Mouse (Mus musculus) MEL (cell line): Measurements from ENCODE around the gene Acad10.

ENCODE experiments used
- CHD1 ChIP-seq: IDR thresholded peaks from 2 replicates; pipeline ENCODE4 v1.6.1; 2012; ENCODE audit warnings: low read depth, mild to moderate bottlenecking, inconsistent platforms, low read length, improper control_type of control experiment
- CTCF ChIP-seq, 3 experiments: IDR thresholded peaks in 2 of 3; conservative IDR thresholded peaks in 1 of 3; 2 replicates each; pipeline ENCODE4 v1.5.1; 2011 to 2012; ENCODE audit warnings: low read length in 3 of 3, low read depth in 2 of 3, mild to moderate bottlenecking in 2 of 3, improper control_type of control experiment in 1 of 3, inconsistent platforms in 1 of 3, mixed read lengths in 1 of 3, moderate library complexity in 1 of 3; ENCODE audit not compliant: control insufficient read depth in 1 of 3, insufficient read depth in 1 of 3, poor library complexity in 1 of 3, severe bottlenecking in 1 of 3
- MAFK ChIP-seq: IDR thresholded peaks from 2 replicates; pipeline ENCODE4 v1.6.1; 2011; ENCODE audit warnings: low read depth, mild to moderate bottlenecking, low read length, improper control_type of control experiment, borderline replicate concordance
- MAX ChIP-seq: IDR thresholded peaks from 2 replicates; pipeline ENCODE4 v1.6.1; 2011; ENCODE audit warnings: low read length, improper control_type of control experiment
- MEF2A ChIP-seq: IDR thresholded peaks from 2 replicates; pipeline ENCODE4 v1.6.1; 2014; ENCODE audit warnings: low read depth, mild to moderate bottlenecking, inconsistent platforms, low read length, improper control_type of control experiment; ENCODE audit not compliant: poor library complexity, insufficient replicate concordance, severe bottlenecking; ENCODE audit errors: extremely low read depth
- MXI1 ChIP-seq: IDR thresholded peaks from 2 replicates; pipeline ENCODE4 v1.6.1; 2011; ENCODE audit warnings: mild to moderate bottlenecking, low read depth, low read length, improper control_type of control experiment
- POLR2A ChIP-seq, 2 experiments: IDR thresholded peaks; 2 replicates each; pipeline ENCODE4 v1.6.1; 2011 to 2012; ENCODE audit warnings: low read length in 2 of 2, mild to moderate bottlenecking in 2 of 2, control low read depth in 1 of 2, improper control_type of control experiment in 1 of 2, low read depth in 1 of 2, moderate library complexity in 1 of 2; ENCODE audit not compliant: control insufficient read depth in 1 of 2, insufficient read depth in 1 of 2, poor library complexity in 1 of 2
- POLR2AphosphoS2 ChIP-seq: IDR thresholded peaks from 2 replicates; pipeline ENCODE4 v1.6.1; 2011; ENCODE audit warnings: low read length, improper control_type of control experiment
- POLR2AphosphoS5 ChIP-seq: IDR thresholded peaks from 2 replicates; pipeline ENCODE4 v1.6.1; 2012; ENCODE audit warnings: low read depth, borderline replicate concordance, mild to moderate bottlenecking, inconsistent platforms, low read length, moderate library complexity, mixed read lengths
- RCOR1 ChIP-seq: IDR thresholded peaks from 2 replicates; pipeline ENCODE4 v1.6.1; 2012; ENCODE audit warnings: low read depth, mild to moderate bottlenecking, inconsistent platforms, low read length, improper control_type of control experiment
- SMC3 ChIP-seq: IDR thresholded peaks from 2 replicates; pipeline ENCODE4 v1.6.1; 2011; ENCODE audit warnings: low read depth, low read length, improper control_type of control experiment
- TBP ChIP-seq: IDR thresholded peaks from 2 replicates; pipeline ENCODE4 v1.8.0; 2011; ENCODE audit warnings: low read depth, low read length, improper control_type of control experiment
- UBTF ChIP-seq: IDR thresholded peaks from 2 replicates; pipeline ENCODE4 v1.6.1; 2012; ENCODE audit warnings: low read depth, mild to moderate bottlenecking, inconsistent platforms, low read length, improper control_type of control experiment, moderate library complexity, borderline replicate concordance; ENCODE audit not compliant: insufficient read depth
- USF1 ChIP-seq: IDR thresholded peaks from 2 replicates; pipeline ENCODE4 v1.6.1; 2014; ENCODE audit warnings: low read depth, mild to moderate bottlenecking, inconsistent platforms, low read length, improper control_type of control experiment, moderate library complexity

GRCm38 (mm10) chr5:121589928-121590327, 70.4 kb downstream of the Acad10 start:
- no peak for TF ChIP-seq CTCF (IDR thresholded peaks at IDR 0.05 in 2 of 3, conservative IDR thresholded peaks at IDR 0.05 in 1 of 3; ENCODE audit: control insufficient read depth in 1 of 3, insufficient read depth in 1 of 3, low read depth in 2 of 3, low read length in 3 of 3, poor library complexity in 1 of 3, severe bottlenecking in 1 of 3)
- no peak for TF ChIP-seq SMC3
- TF ChIP-seq POLR2A (IDR thresholded peaks at IDR 0.05; ENCODE audit: control insufficient read depth in 1 of 2, insufficient read depth in 1 of 2, low read depth in 1 of 2, low read length in 2 of 2, poor library complexity in 1 of 2): no peak
- TF ChIP-seq MAX: no peak
- no peak for TF ChIP-seq RCOR1
- no peak for TF ChIP-seq MXI1
- no peak for TF ChIP-seq POLR2AphosphoS5
- TF ChIP-seq MEF2A: no peak
- TF ChIP-seq USF1: no peak
- TF ChIP-seq MAFK: no peak
- TF ChIP-seq CHD1: no peak
- no peak for TF ChIP-seq UBTF
- no peak for TF ChIP-seq TBP
- no peak for TF ChIP-seq POLR2AphosphoS2
